8 mouse cellular contexts compared by ENCODE assay signal in genomic region chr1:171438014-171438670, GRCm38 (mm10). TPM values are rescaled to one million over a fixed set of nuclear protein-coding genes. Genes with fewer than 3 reads are reported as not detected.
A peak's percentile ranks its signal among the peaks of the same experiment; 100 is the strongest.
DNase-seq lines count a peak whose midpoint lies in the region; ATAC-seq and TF ChIP-seq lines count a peak whose summit lies in the region.

No protein-coding gene starts in this region.

- peaks cover 27% of the 10 kb centered on the region for H3K27me3 ChIP-seq in neural tube, embryonic 11.5 days (ENCODE audit: control insufficient read depth, insufficient read depth, low read length)
- peaks cover 15% of the 10 kb centered on the region; the same call in 1 of the 2 replicates for H3K27me3 ChIP-seq in forebrain, embryonic 14.5 days (replicated peaks; ENCODE audit: control insufficient read depth, insufficient read depth, low read length)
- H3K27me3 ChIP-seq in kidney, postnatal 0 days (ENCODE audit: insufficient read depth, low read length): no peaks in the 10 kb centered on the region
- peaks cover 37% of the 10 kb centered on the region for H3K27me3 ChIP-seq in neural tube, embryonic 12.5 days (replicated peaks)

- peak overlapping the region; percentile 37 for H3K9ac ChIP-seq in neural tube, embryonic 11.5 days (ENCODE audit: low read length)
- H3K9ac ChIP-seq in forebrain, embryonic 14.5 days (ENCODE audit: low read length): peak overlapping the region; percentile 18; the same call in 1 of the 2 replicates
- peak overlapping the region; percentile 75 for H3K9ac ChIP-seq in kidney, postnatal 0 days (ENCODE audit: low read depth, low read length)
- peak overlapping the region; percentile 8; the same call in 1 of the 2 replicates for H3K9ac ChIP-seq in neural tube, embryonic 12.5 days

- H3K9me3 ChIP-seq in neural tube, embryonic 11.5 days (ENCODE audit: control insufficient read depth, low read length): no peaks in the 10 kb centered on the region
- H3K9me3 ChIP-seq in forebrain, embryonic 14.5 days (replicated peaks; ENCODE audit: control insufficient read depth, low read length): no peaks in the 10 kb centered on the region
- no peaks in the 10 kb centered on the region for H3K9me3 ChIP-seq in kidney, postnatal 0 days (replicated peaks; ENCODE audit: low read length)
- no peaks in the 10 kb centered on the region for H3K9me3 ChIP-seq in neural tube, embryonic 12.5 days

- 4% methylated on average over 18 of the region's 18 CpGs for WGBS in neural tube, embryonic 11.5 days
- WGBS in forebrain, embryonic 14.5 days: 5% methylated on average over 18 of the region's 18 CpGs
- 3% methylated on average over 18 of the region's 18 CpGs for WGBS in kidney, postnatal 0 days
- 2% methylated on average over 18 of the region's 18 CpGs for WGBS in neural tube, embryonic 12.5 days

- DNase-seq in neural tube, embryonic 11.5 days (ENCODE audit: low spot score): no peak
- DNase-seq in neural tube, embryonic 10.5 days (ENCODE audit: extremely low spot score, low spot score): no peak
- no peak for DNase-seq in forebrain, embryonic 14.5 days (ENCODE audit: low spot score)
- peak; percentile 71 for DNase-seq in kidney, postnatal 0 days (ENCODE audit: low spot score)
- no peak for DNase-seq in B cell, adult 2 months
- no peak for DNase-seq in gastrocnemius, postnatal 4 days (ENCODE audit: low spot score in 2 of 2)
- DNase-seq in adrenal gland, postnatal 36 days: no peak

- TF ChIP-seq CTCF in kidney, postnatal 0 days (IDR thresholded peaks at IDR 0.05; ENCODE audit: low read depth): no peak

- H3K27ac ChIP-seq in neural tube, embryonic 11.5 days (ENCODE audit: low read depth, low read length): no peak overlapping the region
- no peak overlapping the region for H3K27ac ChIP-seq in forebrain, embryonic 14.5 days (ENCODE audit: low read depth, low read length)
- peak overlapping the region; percentile 91 for H3K27ac ChIP-seq in kidney, postnatal 0 days
- no peak overlapping the region for H3K27ac ChIP-seq in neural tube, embryonic 12.5 days

- no peaks in the 10 kb centered on the region for H3K36me3 ChIP-seq in neural tube, embryonic 11.5 days (ENCODE audit: control insufficient read depth, insufficient read depth, low read length)
- H3K36me3 ChIP-seq in forebrain, embryonic 14.5 days (ENCODE audit: control insufficient read depth, insufficient read depth, low read length): no peaks in the 10 kb centered on the region
- no peaks in the 10 kb centered on the region for H3K36me3 ChIP-seq in kidney, postnatal 0 days (ENCODE audit: insufficient read depth, low read length)
- no peaks in the 10 kb centered on the region for H3K36me3 ChIP-seq in neural tube, embryonic 12.5 days

- peak overlapping the region; percentile 36 for H3K4me3 ChIP-seq in neural tube, embryonic 11.5 days (ENCODE audit: low read depth, low read length)
- H3K4me3 ChIP-seq in forebrain, embryonic 14.5 days (ENCODE audit: low read depth, low read length): peak overlapping the region; percentile 27
- H3K4me3 ChIP-seq in kidney, postnatal 0 days (replicated peaks; ENCODE audit: low read depth, low read length): peak overlapping the region; percentile 61
- peak overlapping the region; percentile 37 for H3K4me3 ChIP-seq in neural tube, embryonic 12.5 days

- ATAC-seq in neural tube, embryonic 11.5 days (ENCODE audit: insufficient read depth, low FRiP score, low TSS enrichment): no peak
- no peak for ATAC-seq in forebrain, embryonic 14.5 days
- ATAC-seq in kidney, postnatal 0 days (replicated peaks; ENCODE audit: low FRiP score, low read depth): no peak
- no peak for ATAC-seq in neural tube, embryonic 12.5 days (ENCODE audit: low FRiP score, low read depth)

- H3K4me2 ChIP-seq in neural tube, embryonic 11.5 days (ENCODE audit: low read depth): peak overlapping the region; percentile 56
- peak overlapping the region; percentile 49 for H3K4me2 ChIP-seq in forebrain, embryonic 14.5 days (ENCODE audit: low read length)
- H3K4me2 ChIP-seq in kidney, postnatal 0 days (ENCODE audit: low read length): peak overlapping the region; percentile 72
- peak overlapping the region; percentile 63 for H3K4me2 ChIP-seq in neural tube, embryonic 12.5 days (replicated peaks)

- H3K4me1 ChIP-seq in neural tube, embryonic 11.5 days (ENCODE audit: control insufficient read depth, insufficient read depth, low read length): peaks cover 8% of the 10 kb centered on the region
- H3K4me1 ChIP-seq in forebrain, embryonic 14.5 days (ENCODE audit: control insufficient read depth, insufficient read depth, low read length): no peaks in the 10 kb centered on the region
- peaks cover 34% of the 10 kb centered on the region for H3K4me1 ChIP-seq in kidney, postnatal 0 days (replicated peaks; ENCODE audit: insufficient read depth, low read length)
- H3K4me1 ChIP-seq in neural tube, embryonic 12.5 days: peaks cover 13% of the 10 kb centered on the region; the same call in 1 of the 2 replicates

RNA-seq across cellular contexts. Expression of gene F11r, which starts 0.8 kb away (rescaled TPM):
- 16.9 and 21.0 TPM in 2 replicates for polyA plus RNA-seq in neural tube, embryonic 11.5 days (2014; fragmentation: Nextera tagmentation; extraction: Ambion mirVana)
- polyA plus RNA-seq in forebrain, embryonic 14.5 days (2014; fragmentation: Nextera tagmentation; extraction: Ambion mirVana): 3.0 and 6.9 TPM in 2 replicates
- 93.0 and 114 TPM in 2 replicates for polyA plus RNA-seq in kidney, postnatal 0 days (2015; fragmentation: Nextera tagmentation; extraction: Ambion mirVana)
- polyA plus RNA-seq in neural tube, embryonic 12.5 days (2016; fragmentation: Nextera tagmentation; extraction: Ambion mirVana): 15.0 and 16.9 TPM in 2 replicates
- 10 to 100 TPM; 15.0 to 16.4 TPM for total RNA-seq in gastrocnemius, postnatal 4 days (2021)
- total RNA-seq in adrenal gland, postnatal 36 days (2021): 10 to 100 TPM; 39.7 to 51.0 TPM

RNA-seq across cellular contexts. Expression of gene Tstd1, which starts 19.5 kb away (rescaled TPM):
- polyA plus RNA-seq in neural tube, embryonic 11.5 days (2014; fragmentation: Nextera tagmentation; extraction: Ambion mirVana): 3.6 and 3.8 TPM in 2 replicates
- 4.5 and 4.8 TPM in 2 replicates for polyA plus RNA-seq in forebrain, embryonic 14.5 days (2014; fragmentation: Nextera tagmentation; extraction: Ambion mirVana)
- polyA plus RNA-seq in kidney, postnatal 0 days (2015; fragmentation: Nextera tagmentation; extraction: Ambion mirVana): 3.6 and 4.8 TPM in 2 replicates
- 9.2 and 10.3 TPM in 2 replicates for polyA plus RNA-seq in neural tube, embryonic 12.5 days (2016; fragmentation: Nextera tagmentation; extraction: Ambion mirVana)
- total RNA-seq in gastrocnemius, postnatal 4 days (2021): 1 to 10 TPM; 1.1 to 1.3 TPM
- 1 to 10 TPM; 1.3 to 3.6 TPM for total RNA-seq in adrenal gland, postnatal 36 days (2021)

RNA-seq across cellular contexts. Expression of gene Usf1, which starts 27.0 kb away (rescaled TPM):
- polyA plus RNA-seq in neural tube, embryonic 11.5 days (2014; fragmentation: Nextera tagmentation; extraction: Ambion mirVana): 151 and 162 TPM in 2 replicates
- polyA plus RNA-seq in forebrain, embryonic 14.5 days (2014; fragmentation: Nextera tagmentation; extraction: Ambion mirVana): 212 and 263 TPM in 2 replicates
- 64.0 and 73.0 TPM in 2 replicates for polyA plus RNA-seq in kidney, postnatal 0 days (2015; fragmentation: Nextera tagmentation; extraction: Ambion mirVana)
- polyA plus RNA-seq in neural tube, embryonic 12.5 days (2016; fragmentation: Nextera tagmentation; extraction: Ambion mirVana): 176 and 178 TPM in 2 replicates
- total RNA-seq in gastrocnemius, postnatal 4 days (2021): 10 to 100 TPM; 43.9 to 48.4 TPM
- total RNA-seq in adrenal gland, postnatal 36 days (2021): 10 to 100 TPM; 54.1 to 72.9 TPM

RNA-seq across cellular contexts. Expression of gene Arhgap30, which starts 49.4 kb away (rescaled TPM):
- 0.41 and 0.78 TPM in 2 replicates for polyA plus RNA-seq in neural tube, embryonic 11.5 days (2014; fragmentation: Nextera tagmentation; extraction: Ambion mirVana)
- 0.28 and 0.39 TPM in 2 replicates for polyA plus RNA-seq in forebrain, embryonic 14.5 days (2014; fragmentation: Nextera tagmentation; extraction: Ambion mirVana)
- polyA plus RNA-seq in kidney, postnatal 0 days (2015; fragmentation: Nextera tagmentation; extraction: Ambion mirVana): 0.83 and 0.99 TPM in 2 replicates
- 1.0 and 1.1 TPM in 2 replicates for polyA plus RNA-seq in neural tube, embryonic 12.5 days (2016; fragmentation: Nextera tagmentation; extraction: Ambion mirVana)
- total RNA-seq in gastrocnemius, postnatal 4 days (2021): 1 to 10 TPM; 3.3 to 3.5 TPM
- total RNA-seq in adrenal gland, postnatal 36 days (2021): 1 to 10 TPM; 2.6 to 3.6 TPM

Comparison
In these comparisons a context has a peak if more than half of its experiments do, and no peak if none do; other contexts are left out.
1. H3K9ac ChIP-seq: peak in every context shown above with its lines; median percentile 75 in kidney, postnatal 0 days; 37 in neural tube, embryonic 11.5 days; 18 in forebrain, embryonic 14.5 days; 8 in neural tube, embryonic 12.5 days.